Mouse (Mus musculus): Measurements from ENCODE around the gene Vamp5. TPM values are rescaled to one million over a fixed set of nuclear protein-coding genes. Genes with fewer than 3 reads are reported as not detected.

Vamp5 gene
- polyA plus RNA-seq, 1 experiment from 2014 or later: 23.9 TPM

- no peak for ATAC-seq (ENCODE audit: insufficient read depth, low FRiP score, low read depth)
- peak overlapping the region; percentile 71 for H3K4me2 ChIP-seq
- WGBS: 51% methylated on average over 5 of the region's 5 CpGs
- H3K4me3 ChIP-seq (replicated peaks): peak overlapping the region; percentile 85
- no peaks in the 10 kb centered on the region for H3K27me3 ChIP-seq (replicated peaks)
- peaks cover 33% of the 10 kb centered on the region for H3K4me1 ChIP-seq
- H3K9me3 ChIP-seq: no peaks in the 10 kb centered on the region
- peaks cover 14% of the 10 kb centered on the region; the same call in 1 of the 2 replicates for H3K36me3 ChIP-seq
- H3K9ac ChIP-seq: peak overlapping the region; percentile 55; the same call in 1 of the 2 replicates
- no peak overlapping the region for H3K27ac ChIP-seq
Observed at GRCm38 (mm10) chr6:72361121-72361551, 19.1 kb downstream of the Vamp5 start.

- Histone ChIP-seq H3K4me2 (peak overlapping the region; percentile 71), H3K4me3 (replicated peaks) (no peak overlapping the region), H3K9ac (no peak overlapping the region), H3K4me1 (peaks cover 39% of the 10 kb centered on the region), H3K27ac (peak overlapping the region; percentile 48; the same call in 1 of the 2 replicates), H3K36me3 (peaks cover 14% of the 10 kb centered on the region; the same call in 1 of the 2 replicates), H3K9me3 (no peaks in the 10 kb centered on the region), H3K27me3 (replicated peaks) (no peaks in the 10 kb centered on the region)
- ATAC-seq (ENCODE audit: insufficient read depth, low FRiP score, low read depth): no peak
- WGBS: 39% methylated on average over 7 of the region's 7 CpGs
Observed at GRCm38 (mm10) chr6:72360599-72360935, 19.7 kb downstream of the Vamp5 start.

GRCm38 (mm10) chr6:72359891-72360598 lies 20.2 kb downstream of the Vamp5 start:
- Histone ChIP-seq H3K9me3 (no peaks in the 10 kb centered on the region), H3K4me3 (replicated peaks) (no peak overlapping the region), H3K36me3 (peaks cover 14% of the 10 kb centered on the region; the same call in 1 of the 2 replicates), H3K27ac (no peak overlapping the region), H3K4me1 (peaks cover 39% of the 10 kb centered on the region), H3K27me3 (replicated peaks) (no peaks in the 10 kb centered on the region), H3K9ac (no peak overlapping the region), H3K4me2 (peak overlapping the region; percentile 71; the same call in 1 of the 2 replicates)
- WGBS: 63% methylated on average over 11 of the region's 11 CpGs
- no peak for ATAC-seq (ENCODE audit: insufficient read depth, low FRiP score, low read depth)

GRCm38 (mm10) chr6:72359343-72359742 lies 20.9 kb downstream of the Vamp5 start:
- H3K9ac ChIP-seq: no peak overlapping the region
- H3K9me3 ChIP-seq: no peaks in the 10 kb centered on the region
- H3K4me2 ChIP-seq: no peak overlapping the region
- no peak overlapping the region for H3K4me3 ChIP-seq (replicated peaks)
- peaks cover 42% of the 10 kb centered on the region for H3K4me1 ChIP-seq
- no peaks in the 10 kb centered on the region for H3K27me3 ChIP-seq (replicated peaks)
- no peak for ATAC-seq (ENCODE audit: insufficient read depth, low FRiP score, low read depth)
- H3K36me3 ChIP-seq: peaks cover 14% of the 10 kb centered on the region; the same call in 1 of the 2 replicates
- WGBS: 50% methylated on average over 2 of the region's 2 CpGs
- H3K27ac ChIP-seq: no peak overlapping the region

- Histone ChIP-seq H3K4me2 (no peak overlapping the region), H3K4me3 (replicated peaks) (no peak overlapping the region), H3K27ac (no peak overlapping the region), H3K9ac (no peak overlapping the region), H3K36me3 (peaks cover 14% of the 10 kb centered on the region; the same call in 1 of the 2 replicates), H3K27me3 (replicated peaks) (no peaks in the 10 kb centered on the region), H3K9me3 (no peaks in the 10 kb centered on the region), H3K4me1 (peaks cover 42% of the 10 kb centered on the region)
- 76% methylated on average over 10 of the region's 10 CpGs for WGBS
- ATAC-seq (ENCODE audit: insufficient read depth, low FRiP score, low read depth): no peak
Observed at GRCm38 (mm10) chr6:72358086-72358764, 22.0 kb downstream of the Vamp5 start.

- H3K9ac ChIP-seq: no peak overlapping the region
- no peaks in the 10 kb centered on the region for H3K27me3 ChIP-seq (replicated peaks)
- peaks cover 14% of the 10 kb centered on the region; the same call in 1 of the 2 replicates for H3K36me3 ChIP-seq
- H3K4me1 ChIP-seq: peaks cover 46% of the 10 kb centered on the region
- no peak for ATAC-seq (ENCODE audit: insufficient read depth, low FRiP score, low read depth)
- WGBS: 58% methylated on average over 5 of the region's 5 CpGs
- H3K4me3 ChIP-seq (replicated peaks): no peak overlapping the region
- H3K9me3 ChIP-seq: no peaks in the 10 kb centered on the region
- peak overlapping the region; percentile 6; the same call in 1 of the 2 replicates for H3K27ac ChIP-seq
- H3K4me2 ChIP-seq: no peak overlapping the region
Observed at GRCm38 (mm10) chr6:72357164-72358079, 22.8 kb downstream of the Vamp5 start.

GRCm38 (mm10) chr6:72356001-72356532 lies 24.2 kb downstream of the Vamp5 start:
- Histone ChIP-seq H3K4me2 (peak overlapping the region; percentile 86), H3K4me1 (peaks cover 41% of the 10 kb centered on the region), H3K4me3 (replicated peaks) (peak overlapping the region; percentile 62), H3K27ac (no peak overlapping the region), H3K36me3 (peaks cover 14% of the 10 kb centered on the region; the same call in 1 of the 2 replicates), H3K9ac (peak overlapping the region; percentile 52; the same call in 1 of the 2 replicates), H3K27me3 (replicated peaks) (no peaks in the 10 kb centered on the region), H3K9me3 (no peaks in the 10 kb centered on the region)
- 33% methylated on average over 8 of the region's 8 CpGs for WGBS
- ATAC-seq (ENCODE audit: insufficient read depth, low FRiP score, low read depth): no peak

GRCm38 (mm10) chr6:72355066-72355911 lies 25.0 kb downstream of the Vamp5 start, which contains the start of gene Tmem150a:
TSS of gene Tmem150a (plus strand) at chr6:72355447.
- WGBS: 0% methylated on average over 67 of the region's 71 CpGs
- Histone ChIP-seq H3K27ac (peak within 1 kb of the TSS; percentile 36; the same call in 1 of the 2 replicates), H3K9ac (peak within 1 kb of the TSS; percentile 52), H3K4me1 (peaks cover 33% of the 10 kb centered on the region; the same call in 1 of the 2 replicates), H3K27me3 (replicated peaks) (no peaks in the 10 kb centered on the region), H3K4me2 (peak within 1 kb of the TSS; percentile 86), H3K36me3 (peaks cover 20% of the 10 kb centered on the region; the same call in 1 of the 2 replicates), H3K4me3 (replicated peaks) (peak within 1 kb of the TSS; percentile 62), H3K9me3 (no peaks in the 10 kb centered on the region)
- ATAC-seq (ENCODE audit: insufficient read depth, low FRiP score, low read depth): peak; percentile 88

- 83% methylated on average over 1 of the region's 1 CpGs for WGBS
Observed at GRCm38 (mm10) chr6:72354025-72354424, 26.2 kb downstream of the Vamp5 start.

GRCm38 (mm10) chr6:72352636-72353405 lies 27.4 kb downstream of the Vamp5 start:
- peaks cover 11% of the 10 kb centered on the region; the same call in 1 of the 2 replicates for H3K36me3 ChIP-seq
- H3K4me2 ChIP-seq: no peak overlapping the region
- no peak for ATAC-seq (ENCODE audit: insufficient read depth, low FRiP score, low read depth)
- WGBS: 66% methylated on average over 5 of the region's 5 CpGs
- H3K9ac ChIP-seq: no peak overlapping the region
- H3K27ac ChIP-seq: peak overlapping the region; percentile 18; the same call in 1 of the 2 replicates
- H3K27me3 ChIP-seq (replicated peaks): no peaks in the 10 kb centered on the region
- H3K4me3 ChIP-seq (replicated peaks): no peak overlapping the region
- no peaks in the 10 kb centered on the region for H3K9me3 ChIP-seq
- peaks cover 42% of the 10 kb centered on the region for H3K4me1 ChIP-seq

More at GRCm38 (mm10) chr6:72354025-72354424, 26.2 kb downstream of the Vamp5 start:
- no peak for ATAC-seq (ENCODE audit: insufficient read depth, low FRiP score, low read depth)
- peaks cover 17% of the 10 kb centered on the region; the same call in 1 of the 2 replicates for H3K36me3 ChIP-seq
- no peak overlapping the region for H3K27ac ChIP-seq
- H3K9ac ChIP-seq: no peak overlapping the region
- no peaks in the 10 kb centered on the region for H3K9me3 ChIP-seq
- peaks cover 33% of the 10 kb centered on the region for H3K4me1 ChIP-seq
- no peak overlapping the region for H3K4me2 ChIP-seq
- H3K27me3 ChIP-seq (replicated peaks): no peaks in the 10 kb centered on the region
- H3K4me3 ChIP-seq (replicated peaks): no peak overlapping the region

All from stomach, embryonic 15.5 days (tissue).